Mouse (Mus musculus): ENCODE measurements around the gene Prdm16.

Prdm16 gene

DNA sequence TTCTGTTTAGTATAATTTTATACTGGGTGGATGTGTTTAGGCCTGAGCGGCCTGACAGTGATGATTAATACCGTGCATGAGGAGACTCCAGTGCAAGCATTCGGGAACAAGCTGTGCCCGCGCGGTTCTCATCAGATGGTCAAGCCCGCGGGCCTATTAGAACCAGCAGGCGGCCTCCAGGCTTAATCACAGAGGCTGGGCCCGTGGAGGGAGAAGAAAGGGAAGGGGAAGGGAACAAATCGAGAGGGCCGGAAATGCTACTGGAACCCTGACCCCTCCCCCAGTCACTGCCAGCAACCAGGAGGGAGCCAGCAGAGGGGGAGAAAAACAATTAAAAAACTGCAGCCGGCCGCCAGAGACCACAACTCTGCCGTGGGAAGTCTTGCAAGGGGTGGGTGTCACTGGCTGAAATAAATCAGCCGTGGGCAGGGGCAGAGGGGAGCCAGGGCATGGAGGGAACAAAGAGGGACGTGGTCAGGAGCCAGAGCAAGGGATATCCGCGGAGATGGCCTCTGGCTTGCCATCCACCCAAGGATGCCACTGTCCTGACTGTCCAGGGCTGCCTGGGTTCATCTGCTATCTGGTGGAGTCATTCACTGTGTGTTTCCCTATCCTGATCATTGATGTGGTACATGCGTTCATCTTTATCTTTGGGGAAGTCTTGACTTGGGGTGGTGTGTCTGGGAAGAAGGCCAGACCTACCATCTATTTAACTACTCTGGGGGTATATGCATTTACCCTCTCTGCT, 246.2 kb downstream of the Prdm16 start:
- DNase-seq (ENCODE audit: low read depth, low spot score), result no peak

DNA sequence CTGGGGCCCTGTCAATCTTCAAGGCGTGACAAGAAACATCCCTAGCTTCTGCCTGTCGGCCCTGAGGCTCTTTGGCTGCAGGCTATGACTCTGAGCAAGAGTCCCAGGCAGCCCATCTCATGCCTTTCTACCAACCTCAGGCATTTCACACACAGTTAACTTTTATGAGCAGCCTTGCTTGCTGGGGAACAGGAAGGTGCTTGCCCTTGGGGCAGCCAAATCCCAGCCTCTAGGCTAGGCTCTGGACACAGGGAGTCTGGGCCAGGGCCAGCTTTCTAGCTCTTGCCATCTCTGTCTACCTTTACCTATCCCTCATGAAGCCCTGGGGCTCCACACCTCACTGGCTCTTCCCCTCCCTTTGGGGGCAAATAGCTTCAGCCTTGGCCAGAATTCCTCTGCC, 247.0 kb downstream of the Prdm16 start:
- DNase-seq (ENCODE audit: low read depth, low spot score), result no peak

GRCm38 (mm10) chr4:154386810-154387209, 249.9 kb downstream of the Prdm16 start:
- no peak for DNase-seq (ENCODE audit: low read depth, low spot score)

- DNase-seq (ENCODE audit: low read depth, low spot score), result no peak
These were observed 250.8 kb downstream of the Prdm16 start for GRCm38 (mm10) chr4:154385918-154386317.

DNA sequence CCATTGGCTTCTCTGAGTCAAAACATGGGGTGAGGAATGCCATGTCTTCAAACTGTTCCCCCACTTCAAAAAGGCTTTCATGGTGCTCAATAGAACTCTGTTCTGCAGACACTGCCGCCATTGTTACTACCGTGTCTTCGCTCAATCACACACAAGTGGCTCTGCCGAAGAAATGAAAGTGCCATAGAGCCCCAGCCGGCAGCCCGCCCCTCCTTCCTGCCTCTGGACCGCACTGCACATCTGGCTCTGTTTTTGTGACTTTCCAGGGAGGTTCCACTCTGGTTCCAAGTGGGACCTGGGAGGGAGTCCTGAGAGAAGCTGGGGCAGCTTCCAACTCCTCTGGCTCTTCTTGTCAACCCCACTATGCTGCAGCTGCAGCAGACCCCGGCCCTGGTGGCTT, 251.5 kb downstream of the Prdm16 start:
- no peak for DNase-seq (ENCODE audit: low read depth, low spot score)

- no peak for DNase-seq (ENCODE audit: low read depth, low spot score)
These were observed 257.8 kb downstream of the Prdm16 start for GRCm38 (mm10) chr4:154378876-154379275.

DNA sequence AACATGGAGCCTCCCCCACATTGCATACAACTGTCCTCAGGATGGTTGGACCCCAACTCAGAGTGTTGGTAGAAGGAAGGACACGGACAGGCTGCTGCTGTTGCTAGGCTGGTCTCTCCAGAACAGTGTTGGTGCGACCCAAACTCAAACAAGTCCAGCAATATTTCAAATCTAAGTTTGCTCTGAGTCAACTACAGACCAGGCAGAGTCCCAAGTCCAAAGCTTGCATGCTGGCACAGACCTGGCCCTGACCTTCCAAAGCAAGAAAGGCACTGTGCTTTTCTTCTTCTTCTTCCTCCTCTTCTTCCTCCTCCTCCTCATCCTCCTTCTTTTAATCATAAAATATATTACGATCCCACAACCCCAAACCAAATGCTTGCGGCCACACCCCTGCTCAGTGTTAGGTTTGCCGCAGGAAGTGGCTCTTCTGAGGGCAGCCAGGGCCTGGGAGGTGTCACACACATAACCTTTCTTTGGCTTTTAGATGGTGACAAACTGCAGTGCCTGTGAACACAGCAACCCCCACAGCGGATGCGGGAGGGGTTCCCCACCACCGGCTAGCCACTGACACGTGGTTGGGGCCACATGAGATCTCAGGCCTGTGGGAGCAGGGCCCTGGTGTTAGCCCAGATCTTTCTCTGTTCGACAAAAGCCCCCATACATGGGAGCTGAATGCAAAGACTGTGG, 260.6 kb downstream of the Prdm16 start:
- DNase-seq (ENCODE audit: low read depth, low spot score), result no peak

DNA sequence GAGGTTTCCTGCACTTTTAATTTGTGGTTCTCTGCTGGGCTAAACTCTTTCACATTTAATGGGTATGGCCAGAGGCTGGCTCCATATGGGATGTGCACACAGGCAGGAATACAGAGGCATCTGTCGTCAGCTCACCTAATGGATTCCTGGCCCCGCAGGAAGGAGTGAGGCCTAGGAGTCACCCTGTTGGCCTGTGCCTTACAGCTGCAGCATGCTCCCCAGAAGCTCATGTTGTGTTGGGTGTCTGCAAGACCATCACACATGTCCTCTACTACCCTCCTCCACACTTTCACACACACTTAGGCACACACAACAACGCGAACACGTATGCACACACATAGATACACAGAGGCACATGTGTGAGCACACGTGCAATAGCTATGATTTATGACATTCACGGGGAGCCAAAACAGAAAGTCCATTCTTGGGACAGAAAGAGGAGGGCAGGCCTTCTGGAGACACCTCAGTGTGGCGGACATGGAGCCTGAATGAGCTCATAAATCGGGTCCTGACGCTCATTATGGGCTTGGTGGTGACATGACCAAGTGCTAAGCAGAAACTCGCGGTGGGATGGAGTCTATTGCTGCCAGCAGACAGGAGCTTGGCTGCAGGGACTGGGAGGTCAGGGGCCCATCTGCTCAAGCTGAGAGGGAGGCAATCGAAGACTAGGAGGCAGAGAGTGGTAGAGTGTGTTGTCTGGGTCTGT, 265.0 kb downstream of the Prdm16 start:
- no peak for DNase-seq (ENCODE audit: low read depth, low spot score)

DNA sequence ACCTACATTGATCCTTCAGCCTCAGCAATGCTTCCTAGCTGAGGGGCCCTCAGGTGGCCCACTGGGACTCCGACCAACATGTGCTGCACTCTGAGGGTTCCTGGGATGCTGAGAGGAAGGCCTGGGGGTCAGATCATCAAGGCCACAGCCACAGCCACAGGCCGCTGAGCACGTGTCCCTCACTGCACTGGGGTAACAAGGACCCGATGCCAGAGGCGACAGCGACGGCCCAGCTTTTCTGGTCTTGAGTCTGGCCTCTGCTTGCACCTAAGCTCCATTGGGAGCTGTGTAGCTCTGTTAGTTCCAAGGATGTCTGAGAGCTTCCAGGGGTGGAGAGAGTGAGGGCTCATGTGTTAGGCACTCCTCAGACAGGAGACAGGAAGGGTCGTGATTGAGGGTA, 265.8 kb downstream of the Prdm16 start:
- no peak for DNase-seq (ENCODE audit: low read depth, low spot score)

- no peak for DNase-seq (ENCODE audit: low read depth, low spot score)
These were observed 267.6 kb downstream of the Prdm16 start for GRCm38 (mm10) chr4:154369089-154369488.

GRCm38 (mm10) chr4:154366836-154367235, 269.8 kb downstream of the Prdm16 start:
- no peak for DNase-seq (ENCODE audit: low read depth, low spot score)

GRCm38 (mm10) chr4:154364752-154365151, 271.9 kb downstream of the Prdm16 start:
- DNase-seq (ENCODE audit: low read depth, low spot score), result no peak

- no peak for DNase-seq (ENCODE audit: low read depth, low spot score)
These were observed 275.8 kb downstream of the Prdm16 start for GRCm38 (mm10) chr4:154360850-154361249.

- DNase-seq (ENCODE audit: low read depth, low spot score), result no peak
These were observed 276.2 kb downstream of the Prdm16 start for GRCm38 (mm10) chr4:154360441-154360840.

- no peak for DNase-seq (ENCODE audit: low read depth, low spot score)
These were observed 276.8 kb downstream of the Prdm16 start for GRCm38 (mm10) chr4:154359762-154360300.

DNA sequence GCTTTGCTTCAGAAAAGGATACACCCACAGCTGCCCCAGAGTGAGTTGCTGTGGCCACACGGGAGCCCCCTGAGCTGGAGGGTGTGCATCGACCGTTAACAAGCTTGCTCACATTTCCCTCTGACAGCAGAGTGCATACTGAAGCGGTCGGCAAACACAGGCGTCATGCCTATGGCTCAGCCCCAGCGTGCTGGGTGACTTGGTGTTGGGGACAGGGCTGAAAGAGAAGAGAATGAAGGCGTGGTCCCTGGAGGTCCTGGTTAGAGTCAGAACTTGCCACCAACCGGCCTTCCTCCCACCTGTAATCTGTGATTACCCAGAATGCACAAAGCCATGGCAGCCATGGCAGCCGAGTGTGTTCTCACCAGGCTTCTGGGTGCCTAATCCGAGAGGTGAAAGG, 277.9 kb downstream of the Prdm16 start:
- DNase-seq (ENCODE audit: low read depth, low spot score), result no peak

GRCm38 (mm10) chr4:154358370-154358769, 278.3 kb downstream of the Prdm16 start:
- no peak for DNase-seq (ENCODE audit: low read depth, low spot score)

GRCm38 (mm10) chr4:154355408-154355807, 281.3 kb downstream of the Prdm16 start:
- no peak for DNase-seq (ENCODE audit: low read depth, low spot score)

DNA sequence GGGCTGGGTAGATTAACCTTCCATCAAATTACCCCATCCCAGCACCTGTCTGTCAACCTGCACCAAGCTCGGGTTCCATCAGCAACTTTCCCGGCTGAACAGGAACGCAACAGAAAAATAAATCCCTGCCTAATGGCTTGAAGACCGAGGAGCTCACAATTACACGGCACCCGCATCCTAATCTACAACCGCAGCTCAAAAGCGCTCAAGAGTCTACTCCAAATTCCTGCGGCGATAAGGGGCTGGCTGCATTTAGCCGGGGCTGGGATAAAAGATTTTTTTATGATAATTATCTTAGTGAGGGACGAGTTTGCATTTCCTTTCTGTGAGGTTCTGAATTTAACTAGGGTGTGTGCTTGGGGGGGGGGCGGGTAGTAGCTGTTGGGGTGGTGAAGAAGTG, 284.4 kb downstream of the Prdm16 start:
- no peak for DNase-seq (ENCODE audit: low read depth, low spot score)

DNA sequence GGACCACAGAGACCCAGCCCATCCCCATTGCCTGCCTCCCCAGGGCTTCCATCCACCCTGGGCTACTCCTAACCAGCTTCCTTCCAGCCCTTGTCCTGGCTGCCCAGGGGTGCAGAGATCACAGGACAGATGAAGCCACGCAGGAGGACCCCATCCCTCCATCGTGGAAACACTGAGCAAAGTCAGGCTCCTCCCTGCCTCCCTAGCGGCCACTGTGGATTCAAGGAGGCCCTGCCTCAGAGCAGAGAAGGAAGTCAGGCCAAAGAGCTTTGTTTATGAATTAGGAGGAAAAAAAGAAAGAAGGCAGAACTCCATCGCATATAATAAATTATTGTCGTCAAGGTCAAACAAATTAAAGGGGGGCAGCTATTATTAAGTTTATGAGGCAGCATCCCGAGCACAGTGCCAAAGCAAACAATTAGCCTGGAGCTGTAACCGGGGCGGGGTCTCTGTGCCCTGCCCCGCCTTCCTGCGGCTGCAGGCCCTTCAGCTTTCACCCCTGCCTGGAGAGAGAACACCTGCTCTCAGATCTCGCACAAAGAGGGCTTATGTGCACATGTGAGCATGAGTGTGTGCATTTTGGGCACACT, 288.4 kb downstream of the Prdm16 start:
- no peak for DNase-seq (ENCODE audit: low read depth, low spot score)

GRCm38 (mm10) chr4:154346731-154347522, 289.7 kb downstream of the Prdm16 start:
- no peak for DNase-seq (ENCODE audit: low read depth, low spot score)
